Mouse (Mus musculus) kidney, embryonic 14.5 days (tissue): ENCODE measurements around the gene Dnajb1. TPM values are rescaled to one million over a fixed set of nuclear protein-coding genes. Genes with fewer than 3 reads are reported as not detected.

ENCODE experiments used
- ATAC-seq: fragments of 200-750 bp; cut with Nextera tagmentation; 2 replicates; pipeline ENCODE4 v1.8.0; 2017; ENCODE audit warnings: moderate number of reproducible peaks, mild to moderate bottlenecking, moderate TSS enrichment, moderate library complexity; ENCODE audit not compliant: low FRiP score, low TSS enrichment
- H3K27ac ChIP-seq: fragments of 300-500 bp; sonication (generic); 2 replicates; pipeline ENCODE4 v1.5.1; 2014; ENCODE audit warnings: low read depth, mild to moderate bottlenecking, low read length, moderate library complexity, mixed read lengths
- H3K27me3 ChIP-seq: fragments of 300-500 bp; sonication (generic); 2 replicates; pipeline ENCODE4 v1.6.1; 2014; ENCODE audit warnings: mild to moderate bottlenecking, low read length; ENCODE audit not compliant: control insufficient read depth, insufficient read depth
- H3K36me3 ChIP-seq: fragments of 300-500 bp; sonication (generic); 2 replicates; pipeline ENCODE4 v1.6.1; 2014; ENCODE audit warnings: low read length, mixed read lengths; ENCODE audit not compliant: control insufficient read depth, insufficient read depth
- H3K4me1 ChIP-seq: fragments of 300-500 bp; sonication (generic); 2 replicates; pipeline ENCODE4 v1.6.1; 2014; ENCODE audit warnings: low read length, mixed read lengths; ENCODE audit not compliant: control insufficient read depth, insufficient read depth
- H3K4me2 ChIP-seq: fragments of 300-500 bp; sonication (generic); replicated peaks from 2 replicates; pipeline ENCODE4 v1.6.1; 2014; ENCODE audit warnings: low read depth, mild to moderate bottlenecking, low read length
- H3K4me3 ChIP-seq: fragments of 300-500 bp; sonication (generic); 2 replicates; pipeline ENCODE4 v1.5.1; 2014; ENCODE audit warnings: mild to moderate bottlenecking, low read length
- H3K9ac ChIP-seq: fragments of 300-500 bp; sonication (generic); 2 replicates; pipeline ENCODE4 v1.6.1; 2014; ENCODE audit warnings: low read depth, mild to moderate bottlenecking, low read length, moderate library complexity
- H3K9me3 ChIP-seq: fragments of 300-500 bp; sonication (generic); 2 replicates; pipeline ENCODE4 v1.6.1; 2016; ENCODE audit warnings: low read length; ENCODE audit not compliant: control insufficient read depth
- WGBS: fragments of 180-500 bp; shearing (Covaris S2); extraction: QIAGEN DNeasy Blood & Tissue Kit; methylation state at CpG from one replicate; pipeline ENCODE4 v1.1.7; 2014; 5-methylcytosine and 5-hydroxymethylcytosine counted together
- polyA plus RNA-seq: library from polyadenylated mRNA; unstranded; fragments of >200 nt; fragmentation: Nextera tagmentation; extraction: Ambion mirVana; gene quantifications from 2 replicates; pipeline ENCODE4 v1.2.1, GENCODE M21; 2014

Gene Dnajb1
- polyA plus RNA-seq, 1 experiment from 2014 or later = 48.9 TPM

DNA sequence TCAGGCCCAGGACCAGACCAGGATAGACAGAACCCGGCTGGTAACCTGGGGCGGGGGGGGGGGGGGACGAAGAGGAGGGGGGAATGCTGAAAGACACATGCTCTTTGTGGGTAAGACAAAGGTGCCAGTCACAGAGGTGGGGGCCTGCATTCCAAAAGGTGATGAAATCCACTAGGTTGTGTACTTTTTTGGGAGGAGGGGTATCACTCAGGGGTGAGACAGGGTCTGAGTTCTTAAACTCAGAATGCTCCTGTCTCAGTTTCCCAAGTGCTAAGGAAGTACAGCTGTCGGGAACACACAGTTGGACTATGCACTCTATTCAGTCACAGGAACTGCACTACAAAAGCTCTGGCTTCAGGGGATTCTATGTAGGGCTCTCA lies 31.5 kb upstream of the Dnajb1 start:
- Histone ChIP-seq H3K4me1 (peaks cover 45% of the 10 kb centered on the region), H3K4me3 (no peak overlapping the region), H3K27me3 (no peaks in the 10 kb centered on the region), H3K27ac (0 out of 2 replicates have a peak overlapping the region, but pooled peaks have one; percentile 17), H3K4me2 (no peak overlapping the region), H3K9ac (peak overlapping the region; percentile 31; the same call in 1 of the 2 replicates), H3K36me3 (peaks cover 21% of the 10 kb centered on the region), H3K9me3 (no peaks in the 10 kb centered on the region)
- 71% methylated on average over 3 of the region's 4 CpGs for WGBS
- no peak for ATAC-seq

DNA sequence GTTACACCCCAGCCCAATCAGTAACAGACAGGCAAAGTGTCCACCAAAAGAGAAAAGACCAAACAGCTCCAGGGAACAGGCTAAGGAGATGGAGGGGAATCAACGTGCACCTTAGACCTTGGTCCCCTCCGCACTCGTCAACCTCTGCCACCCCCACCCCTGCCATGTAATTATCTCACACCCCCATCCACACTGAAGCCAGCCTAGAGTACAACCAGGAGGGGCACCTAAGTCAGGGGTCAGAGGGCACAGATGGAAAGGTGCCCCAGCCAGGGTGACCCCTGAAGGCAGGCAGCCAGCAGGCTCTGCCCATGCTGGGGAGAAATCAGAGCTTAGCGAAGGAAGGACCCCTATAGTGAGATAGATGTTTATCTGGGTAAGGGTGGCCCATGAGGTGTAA lies 31.1 kb upstream of the Dnajb1 start:
- peak overlapping the region; percentile 25; the same call in 1 of the 2 replicates for H3K9ac ChIP-seq
- H3K4me3 ChIP-seq = no peak overlapping the region
- H3K27ac ChIP-seq = no peak overlapping the region
- no peaks in the 10 kb centered on the region for H3K9me3 ChIP-seq
- WGBS = 43% methylated on average over 4 of the region's 4 CpGs
- no peaks in the 10 kb centered on the region for H3K27me3 ChIP-seq
- peaks cover 45% of the 10 kb centered on the region for H3K4me1 ChIP-seq
- no peak for ATAC-seq
- no peak overlapping the region for H3K4me2 ChIP-seq
- peaks cover 17% of the 10 kb centered on the region for H3K36me3 ChIP-seq

DNA sequence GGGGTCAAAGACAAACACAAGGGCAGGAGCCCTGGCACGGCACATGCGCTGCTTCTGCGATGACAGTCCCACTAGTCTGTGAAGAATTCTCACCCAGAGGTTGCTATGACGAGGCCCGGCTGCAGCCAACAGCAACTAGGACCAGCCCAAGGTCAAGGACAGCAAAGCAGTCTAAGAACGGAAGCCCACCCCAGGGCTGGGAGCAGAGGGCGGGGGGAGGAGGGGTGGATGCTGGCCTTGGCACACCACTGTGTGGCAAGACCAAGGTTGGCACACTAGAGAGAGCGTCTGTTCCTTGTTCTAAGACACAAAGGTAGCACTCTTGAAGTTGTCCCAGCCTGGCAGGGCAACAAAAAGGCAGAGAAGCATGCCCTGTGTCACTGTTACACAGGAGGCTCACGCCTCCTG lies 30.6 kb upstream of the Dnajb1 start:
- H3K36me3 ChIP-seq = peaks cover 12% of the 10 kb centered on the region
- H3K4me3 ChIP-seq = no peak overlapping the region
- H3K4me2 ChIP-seq = no peak overlapping the region
- WGBS = 44% methylated on average over 9 of the region's 9 CpGs
- peak overlapping the region; percentile 25; the same call in 1 of the 2 replicates for H3K9ac ChIP-seq
- no peak for ATAC-seq
- no peaks in the 10 kb centered on the region for H3K27me3 ChIP-seq
- no peaks in the 10 kb centered on the region for H3K9me3 ChIP-seq
- peaks cover 45% of the 10 kb centered on the region for H3K4me1 ChIP-seq
- H3K27ac ChIP-seq = no peak overlapping the region

DNA sequence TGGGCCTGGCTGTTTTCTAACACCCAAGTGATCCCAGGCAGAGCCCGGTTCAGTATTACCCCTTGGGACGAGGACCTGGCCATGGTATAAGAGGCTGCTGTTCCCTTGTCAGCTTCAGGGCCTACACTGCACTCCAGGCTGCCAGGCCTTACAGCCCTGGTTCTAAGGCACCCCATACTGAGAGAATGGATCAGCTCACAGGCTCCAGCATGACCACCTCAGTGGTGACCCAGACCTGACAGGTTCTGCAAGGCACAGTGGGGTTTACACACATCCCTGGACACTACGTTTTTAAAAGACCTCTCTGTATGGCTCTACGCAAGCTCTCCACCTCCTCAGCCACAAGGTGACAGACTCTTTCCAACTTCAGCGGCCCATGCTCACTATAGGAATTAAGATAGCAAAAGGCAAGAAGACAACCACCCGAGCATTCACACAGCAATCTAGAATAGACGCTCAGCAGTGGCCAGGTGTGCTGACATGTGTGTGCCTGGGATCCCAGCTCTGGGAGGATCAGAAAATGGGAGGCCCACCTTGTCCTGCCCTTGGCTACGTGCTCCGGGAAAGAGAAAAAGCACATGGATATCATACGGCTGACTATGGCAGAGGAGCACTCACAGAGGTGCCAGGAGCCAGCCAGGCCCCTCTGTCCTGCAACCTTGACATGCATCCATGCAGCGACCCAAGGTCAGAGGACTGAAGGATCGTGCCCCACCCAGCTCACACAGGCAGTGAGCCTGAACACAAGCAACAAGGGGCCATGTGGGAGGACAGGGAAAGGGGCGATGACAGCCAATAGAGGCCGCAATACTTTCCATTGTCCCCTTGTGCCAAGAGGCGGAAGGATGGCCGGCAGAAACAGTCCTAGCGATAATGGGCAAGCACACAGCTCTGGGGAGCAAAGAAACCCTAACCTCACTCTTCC lies 29.6 kb upstream of the Dnajb1 start:
- 69% methylated on average over 17 of the region's 17 CpGs for whole genome bisulfite sequencing
- Histone ChIP-seq H3K4me2 (no peak overlapping the region), H3K4me1 (peaks cover 45% of the 10 kb centered on the region), H3K27me3 (no peaks in the 10 kb centered on the region), H3K9ac (peak overlapping the region; percentile 23; the same call in 1 of the 2 replicates), H3K9me3 (no peaks in the 10 kb centered on the region), H3K27ac (no peak overlapping the region; the same call in 1 of the 2 replicates), H3K4me3 (no peak overlapping the region), H3K36me3 (peaks cover 2% of the 10 kb centered on the region)
- no peak for ATAC-seq

DNA sequence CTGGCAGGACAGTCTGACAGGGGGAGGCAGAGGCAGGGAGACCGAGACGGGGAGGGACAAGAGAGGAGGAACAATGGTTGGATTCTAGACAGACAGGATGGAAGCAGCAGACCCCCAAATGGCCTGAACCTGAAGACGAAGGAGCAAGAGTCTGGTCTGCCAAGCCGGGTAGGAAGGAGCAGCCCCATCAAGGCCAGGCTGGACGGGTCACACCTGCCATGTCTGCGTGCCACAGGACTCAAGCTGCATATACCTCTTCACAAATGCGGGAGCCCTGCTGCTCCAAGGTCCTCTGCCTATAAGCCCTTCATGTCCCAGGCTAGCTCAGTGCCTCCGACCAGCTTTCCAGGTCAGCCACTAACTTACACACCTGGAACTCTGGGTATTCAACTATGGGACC lies 28.3 kb upstream of the Dnajb1 start:
- H3K9ac ChIP-seq = no peak overlapping the region
- peaks cover 9% of the 10 kb centered on the region for H3K36me3 ChIP-seq
- no peaks in the 10 kb centered on the region for H3K9me3 ChIP-seq
- no peak overlapping the region for H3K27ac ChIP-seq
- 90% methylated on average over 8 of the region's 8 CpGs for WGBS
- H3K4me1 ChIP-seq = peaks cover 43% of the 10 kb centered on the region
- no peaks in the 10 kb centered on the region for H3K27me3 ChIP-seq
- H3K4me3 ChIP-seq = no peak overlapping the region
- no peak overlapping the region for H3K4me2 ChIP-seq
- ATAC-seq = no peak

DNA sequence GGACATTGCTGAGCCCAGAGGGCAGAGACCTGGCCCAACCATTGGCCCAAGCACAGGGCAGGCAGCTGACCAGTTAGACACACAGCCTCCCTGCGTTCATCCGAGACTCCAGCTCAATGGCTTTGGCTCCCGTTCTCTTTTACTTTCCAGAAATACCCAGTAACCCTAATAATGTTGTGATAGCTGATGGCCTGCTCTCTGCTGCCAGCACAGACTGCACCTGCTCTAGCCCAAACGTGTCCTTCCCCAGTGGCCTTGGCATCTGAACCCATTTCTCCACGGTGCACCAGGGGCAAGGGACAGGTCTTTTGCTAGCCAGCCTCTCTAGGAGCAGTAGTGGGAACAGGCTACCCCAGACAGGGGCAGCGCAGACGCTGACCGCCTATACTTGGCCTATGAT lies 27.2 kb upstream of the Dnajb1 start:
- no peaks in the 10 kb centered on the region for H3K9me3 ChIP-seq
- WGBS = 70% methylated on average over 8 of the region's 8 CpGs
- no peak overlapping the region for H3K9ac ChIP-seq
- no peak overlapping the region for H3K27ac ChIP-seq
- H3K27me3 ChIP-seq = no peaks in the 10 kb centered on the region
- no peak overlapping the region for H3K4me3 ChIP-seq
- peaks cover 13% of the 10 kb centered on the region; the same call in 1 of the 2 replicates for H3K36me3 ChIP-seq
- no peak for ATAC-seq
- H3K4me2 ChIP-seq = no peak overlapping the region
- peaks cover 32% of the 10 kb centered on the region for H3K4me1 ChIP-seq

DNA sequence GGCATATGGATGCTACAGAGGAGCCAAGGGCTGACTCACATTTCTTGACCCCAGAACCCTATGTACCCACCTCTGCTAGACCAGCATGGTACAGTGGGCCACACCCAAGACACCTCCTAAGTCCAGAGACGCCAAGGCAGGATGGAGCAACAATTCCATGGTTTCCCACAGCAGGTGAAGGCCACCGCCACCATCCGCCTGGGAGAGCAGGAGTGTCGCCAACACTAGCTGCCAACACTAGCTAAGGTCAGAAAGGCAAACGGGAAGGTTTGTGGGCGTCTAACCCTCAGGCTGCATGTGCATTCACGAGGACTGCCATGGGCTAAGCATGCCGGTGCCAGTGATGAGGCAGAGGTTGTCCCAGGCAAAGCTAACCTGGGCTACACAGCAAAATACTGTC lies 25.8 kb upstream of the Dnajb1 start:
- Histone ChIP-seq H3K4me1 (peaks cover 18% of the 10 kb centered on the region), H3K36me3 (peaks cover 13% of the 10 kb centered on the region; the same call in 1 of the 2 replicates), H3K9me3 (no peaks in the 10 kb centered on the region), H3K27me3 (no peaks in the 10 kb centered on the region), H3K9ac (no peak overlapping the region), H3K4me3 (no peak overlapping the region), H3K27ac (no peak overlapping the region), H3K4me2 (no peak overlapping the region)
- 93% methylated on average over 8 of the region's 8 CpGs for whole genome bisulfite sequencing
- ATAC-seq = no peak

DNA sequence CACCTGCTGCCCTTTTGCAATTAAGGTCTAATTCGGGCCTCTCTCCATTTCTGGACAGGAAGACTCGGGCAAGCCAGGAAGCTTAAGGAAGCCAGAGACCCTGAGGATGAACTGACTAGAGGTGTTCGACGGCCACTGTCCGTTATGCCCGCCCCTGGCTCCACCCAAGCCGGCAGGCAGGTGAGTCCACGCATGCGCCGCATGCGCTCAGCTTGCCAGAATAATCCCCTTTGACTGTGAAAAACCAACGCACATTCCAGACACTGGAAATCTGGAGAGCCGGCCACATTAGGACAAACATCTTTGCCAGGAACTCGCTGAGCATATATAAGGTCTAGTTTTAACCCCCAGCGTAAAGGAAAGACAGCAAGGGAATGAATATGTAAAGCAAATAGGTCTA lies 24.8 kb upstream of the Dnajb1 start:
- peaks cover 14% of the 10 kb centered on the region; the same call in 1 of the 2 replicates for H3K36me3 ChIP-seq
- H3K4me2 ChIP-seq = no peak overlapping the region
- no peaks in the 10 kb centered on the region for H3K27me3 ChIP-seq
- no peak for ATAC-seq
- H3K9me3 ChIP-seq = no peaks in the 10 kb centered on the region
- WGBS = 92% methylated on average over 15 of the region's 15 CpGs
- peaks cover 20% of the 10 kb centered on the region for H3K4me1 ChIP-seq
- H3K27ac ChIP-seq = no peak overlapping the region
- no peak overlapping the region for H3K4me3 ChIP-seq
- H3K9ac ChIP-seq = no peak overlapping the region

DNA sequence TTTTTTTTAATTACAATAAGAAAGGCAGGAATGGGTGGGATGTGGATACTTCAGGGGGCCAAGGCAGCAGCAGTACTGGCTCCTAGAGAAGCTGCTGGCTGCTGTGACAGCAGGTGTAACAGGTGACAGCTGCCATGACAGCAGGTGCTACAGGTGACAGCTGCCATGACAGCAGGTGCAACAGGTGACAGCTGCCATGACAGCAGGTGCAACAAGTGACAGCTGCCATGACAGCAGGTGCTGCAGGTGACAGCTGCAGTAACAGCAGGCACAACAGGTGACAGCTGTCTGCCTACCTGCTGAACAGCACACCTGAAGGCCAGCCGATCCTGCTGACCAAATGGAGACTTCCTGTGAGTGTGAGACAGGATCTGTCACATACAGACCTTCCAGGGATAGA lies 23.2 kb upstream of the Dnajb1 start:
- WGBS = 88% methylated on average over 1 of the region's 1 CpGs
- Histone ChIP-seq H3K9me3 (no peaks in the 10 kb centered on the region), H3K4me1 (peaks cover 12% of the 10 kb centered on the region), H3K4me2 (no peak overlapping the region), H3K27ac (no peak overlapping the region), H3K27me3 (no peaks in the 10 kb centered on the region), H3K36me3 (peaks cover 21% of the 10 kb centered on the region; the same call in 1 of the 2 replicates), H3K4me3 (no peak overlapping the region), H3K9ac (no peak overlapping the region)
- ATAC-seq = no peak
